Mouse (Mus musculus) thymus, adult 2 months (tissue): ENCODE measurements around the gene Bcl3.

ENCODE experiments used
- CTCF ChIP-seq: fragments of 200-500 bp; IDR thresholded peaks from 2 replicates; pipeline ENCODE4 v1.5.1; 2012; ENCODE audit warnings: mild to moderate bottlenecking, control low read depth, low read length, moderate library complexity, borderline replicate concordance; ENCODE audit not compliant: control insufficient read depth, poor library complexity, insufficient read depth; ENCODE audit errors: extremely low read depth
- POLR2A ChIP-seq: fragments of 200-500 bp; IDR thresholded peaks from 2 replicates; pipeline ENCODE4 v1.6.1; 2012; ENCODE audit warnings: mild to moderate bottlenecking, low read length, control low read depth, moderate library complexity; ENCODE audit not compliant: control insufficient read depth, poor library complexity, insufficient read depth; ENCODE audit errors: extremely low read depth

DNA sequence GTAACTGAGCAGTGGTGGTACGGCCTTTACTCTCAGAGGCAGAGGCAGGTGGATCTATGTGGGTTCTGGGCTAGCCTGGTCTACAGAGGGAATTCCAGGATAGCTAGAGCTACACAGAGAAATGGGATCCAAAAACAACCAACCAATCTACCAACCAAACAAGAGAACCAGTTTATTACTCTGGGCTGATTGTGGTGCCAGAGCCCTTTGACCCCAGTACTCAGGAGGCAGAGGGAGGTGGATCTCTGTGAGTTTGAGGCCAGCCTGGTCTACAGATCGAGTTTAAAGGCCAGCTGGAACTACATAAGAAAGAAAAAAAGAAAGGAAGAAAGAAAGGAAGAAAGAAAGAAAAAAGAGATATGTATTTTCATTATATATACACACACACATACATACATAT lies 27.3 kb downstream of the Bcl3 start:
- TF ChIP-seq CTCF, result no peak
- no peak for TF ChIP-seq POLR2A
